Mouse (Mus musculus) CD4-positive, CD25-positive, alpha-beta regulatory T cell, adult 2 months (primary cell): ENCODE results near the gene Smarcc2.
A peak's percentile ranks its signal among the peaks of the same experiment; 100 is the strongest.

Source experiments
- DNase-seq: peaks from one replicate; pipeline ENCODE4 v3.0.0-alpha.2; 2012; ENCODE audit warnings: low read depth, low spot score

Gene Smarcc2

GRCm38 (mm10) chr10:128458719-128459408 is at the start of gene Smarcc2:
TSS of gene Smarcc2 (plus strand) at chr10:128459248.
- peak; percentile 92 for DNase-seq

GRCm38 (mm10) chr10:128409692-128410559 is 49.1 kb upstream of the Smarcc2 start:
- DNase-seq, result peak; percentile 97

- DNase-seq, result peak; percentile 43
These were observed 48.5 kb upstream of the Smarcc2 start for GRCm38 (mm10) chr10:128410560-128410845.

- DNase-seq, result peak; percentile 96
These were observed 47.6 kb upstream of the Smarcc2 start, which contains the start of the genes Nabp2 and Rnf41 for GRCm38 (mm10) chr10:128411211-128412054. TSS of gene Nabp2 (minus strand) at chr10:128411492. TSS of gene Rnf41 (plus strand) at chr10:128411657.

DNA sequence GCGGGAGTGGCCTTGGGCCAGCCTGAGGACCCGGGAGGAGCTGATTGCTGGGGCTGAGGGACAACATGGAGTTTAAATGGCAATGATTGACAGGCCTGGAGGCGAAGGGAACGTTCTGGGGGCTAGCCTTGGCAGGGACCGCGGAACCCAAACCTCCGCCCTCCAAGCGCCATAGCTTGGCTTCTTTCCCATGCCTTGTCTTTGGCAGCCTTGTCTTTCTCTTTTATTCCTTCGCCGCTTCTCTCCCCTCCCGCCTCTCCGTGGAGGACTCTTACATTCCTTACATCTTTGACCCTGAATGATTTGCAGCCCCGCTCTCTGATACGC is 47.0 kb upstream of the Smarcc2 start:
- no peak for DNase-seq

DNA sequence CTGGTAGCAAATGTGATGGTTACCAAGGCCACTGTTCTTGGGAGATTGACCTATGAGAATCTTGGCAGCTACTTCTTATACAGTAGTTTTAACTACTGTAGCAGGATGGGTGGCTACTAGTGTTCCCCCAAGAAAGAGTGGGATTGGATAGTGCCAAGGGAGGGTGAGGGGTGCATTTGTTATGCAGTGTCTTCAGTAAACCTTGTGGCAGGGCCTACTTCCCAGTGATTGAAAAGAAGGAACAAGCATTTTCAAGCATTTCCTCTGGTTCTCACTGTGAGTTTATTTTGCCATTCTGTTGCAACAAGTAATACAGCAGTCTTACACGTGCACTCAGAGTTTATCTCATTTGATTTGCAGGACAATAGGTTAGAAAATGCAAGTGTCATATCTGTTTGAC is 46.5 kb upstream of the Smarcc2 start:
- no peak for DNase-seq

GRCm38 (mm10) chr10:128413076-128413475 is 46.0 kb upstream of the Smarcc2 start:
- no peak for DNase-seq

DNA sequence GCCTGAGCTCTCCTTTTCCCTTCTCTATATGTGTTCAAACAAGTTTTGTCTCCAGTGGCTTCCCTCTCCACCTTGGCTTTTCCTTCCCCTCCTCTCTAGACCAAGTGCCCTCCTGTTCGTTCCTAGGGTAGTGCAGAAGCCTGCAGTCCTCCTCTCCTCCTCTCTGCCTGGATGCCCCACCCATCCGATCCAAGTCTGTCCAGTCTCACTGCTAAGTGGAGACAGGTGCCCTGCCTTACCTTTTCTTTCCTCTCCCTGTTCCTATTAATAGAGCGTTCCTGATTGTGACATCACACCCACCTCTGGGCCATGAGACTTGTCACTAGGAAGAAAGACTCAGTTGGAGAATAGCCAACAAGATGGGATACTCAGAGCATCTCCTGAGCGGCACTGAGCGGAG is 44.2 kb upstream of the Smarcc2 start:
- DNase-seq, result no peak

- no peak for DNase-seq
These were observed 36.6 kb upstream of the Smarcc2 start for GRCm38 (mm10) chr10:128422426-128422825.

- peak; percentile 67 for DNase-seq
These were observed 34.4 kb upstream of the Smarcc2 start for GRCm38 (mm10) chr10:128424604-128425003.

- no peak for DNase-seq
These were observed 33.8 kb upstream of the Smarcc2 start for GRCm38 (mm10) chr10:128425260-128425659.

GRCm38 (mm10) chr10:128429052-128429451 is 30.0 kb upstream of the Smarcc2 start:
- no peak for DNase-seq

GRCm38 (mm10) chr10:128429454-128429853 is 29.6 kb upstream of the Smarcc2 start:
- DNase-seq, result no peak

GRCm38 (mm10) chr10:128433417-128433816 is 25.6 kb upstream of the Smarcc2 start:
- DNase-seq, result no peak

- DNase-seq, result peak; percentile 77
These were observed 24.4 kb upstream of the Smarcc2 start for GRCm38 (mm10) chr10:128434681-128435080.

GRCm38 (mm10) chr10:128435186-128435823 is 23.7 kb upstream of the Smarcc2 start:
- no peak for DNase-seq

- no peak for DNase-seq
These were observed 23.2 kb upstream of the Smarcc2 start for GRCm38 (mm10) chr10:128435873-128436272.

DNA sequence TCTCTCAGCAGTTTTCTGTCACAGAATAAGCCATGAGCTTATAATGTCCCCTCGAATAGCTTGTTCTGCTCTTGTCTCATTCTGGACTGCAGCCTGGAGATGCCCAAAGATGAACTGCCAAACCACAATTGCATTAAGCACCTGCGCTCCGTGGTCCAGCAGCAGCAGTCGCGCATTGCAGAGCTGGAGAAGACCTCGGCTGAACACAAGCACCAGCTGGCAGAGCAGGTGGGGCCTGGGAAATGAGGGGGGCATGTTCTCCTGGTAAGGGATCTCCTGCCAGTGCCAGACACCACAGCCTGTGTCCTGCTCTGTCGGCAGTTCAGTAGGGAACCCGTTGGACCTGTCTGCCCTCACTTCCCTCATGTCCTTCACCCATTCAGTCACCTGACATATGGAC is 22.7 kb upstream of the Smarcc2 start:
- no peak for DNase-seq

DNA sequence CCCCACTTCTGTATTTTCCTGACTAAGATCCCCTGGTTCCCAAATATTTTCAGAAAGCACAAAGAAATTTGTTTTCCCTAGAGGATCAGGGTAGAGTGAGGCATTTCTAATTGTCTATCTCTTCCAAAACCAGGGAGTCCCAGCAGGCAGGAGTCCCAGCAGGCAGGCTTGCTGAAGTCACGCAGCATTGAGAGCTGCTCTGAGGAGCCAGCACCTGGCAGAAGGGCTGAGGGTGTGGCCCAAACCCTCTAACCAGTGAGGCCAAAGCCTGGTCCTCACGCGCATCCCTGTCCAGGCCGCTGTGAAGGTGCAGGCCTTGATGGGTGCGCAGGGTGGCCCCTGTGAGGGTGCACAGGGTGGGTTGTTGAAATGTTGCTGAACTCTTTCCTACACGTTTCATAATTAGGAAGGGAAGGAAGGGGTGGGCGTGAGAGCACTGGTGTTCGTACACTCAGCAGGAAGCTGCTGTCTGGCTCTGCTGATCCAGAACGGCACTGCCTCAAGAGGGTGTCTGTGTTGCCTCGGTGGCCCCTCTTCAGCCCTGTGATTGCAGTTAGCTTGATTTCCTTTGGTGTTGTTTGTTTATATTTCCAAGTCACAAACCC is 20.3 kb upstream of the Smarcc2 start:
- DNase-seq, result peak; percentile 81

- DNase-seq, result peak; percentile 70
These were observed 18.6 kb upstream of the Smarcc2 start for GRCm38 (mm10) chr10:128440407-128440806.
